Mouse (Mus musculus) liver, embryonic 16.5 days (tissue): ENCODE measurements at regions not wholly inside any gene's neighbourhood (a gene's known extent, or its start where the extent isn't known, plus 50 kb on each side); places are given as distances from the start of the nearest gene placed in this dataset.

Source experiments
- ATAC-seq: fragments of 200-750 bp; cut with Nextera tagmentation; 2 replicates; pipeline ENCODE4 v1.8.0; 2017; ENCODE audit warnings: low read depth, mild to moderate bottlenecking, moderate number of reproducible peaks, moderate library complexity
- H3K27ac ChIP-seq: fragments of 300-500 bp; sonication (generic); 2 replicates; pipeline ENCODE4 v1.5.1; 2014; ENCODE audit warnings: mild to moderate bottlenecking, low read length
- H3K27me3 ChIP-seq: fragments of 300-500 bp; sonication (generic); 2 replicates; pipeline ENCODE4 v1.6.1; 2014; ENCODE audit warnings: low read depth, low read length, mixed read lengths; ENCODE audit not compliant: control insufficient read depth, insufficient read depth
- H3K36me3 ChIP-seq: fragments of 300-500 bp; sonication (generic); 2 replicates; pipeline ENCODE4 v1.6.1; 2014; ENCODE audit warnings: mild to moderate bottlenecking; ENCODE audit not compliant: control insufficient read depth, insufficient read depth
- H3K4me1 ChIP-seq: fragments of 300-500 bp; sonication (generic); 2 replicates; pipeline ENCODE4 v1.6.1; 2014; ENCODE audit warnings: low read depth, low read length, mixed read lengths; ENCODE audit not compliant: control insufficient read depth
- H3K4me2 ChIP-seq: fragments of 300-500 bp; sonication (generic); 2 replicates; pipeline ENCODE4 v1.6.1; 2014; ENCODE audit warnings: low read depth, low read length, mixed read lengths
- H3K4me3 ChIP-seq: fragments of 300-500 bp; sonication (generic); 2 replicates; pipeline ENCODE4 v1.5.1; 2014; ENCODE audit warnings: low read depth, mild to moderate bottlenecking, low read length
- H3K9ac ChIP-seq: fragments of 300-500 bp; sonication (generic); 2 replicates; pipeline ENCODE4 v1.6.1; 2014; ENCODE audit warnings: low read depth, low read length
- H3K9me3 ChIP-seq: fragments of 300-500 bp; sonication (generic); replicated peaks from 2 replicates; pipeline ENCODE4 v1.6.1; 2016; ENCODE audit warnings: low read length; ENCODE audit not compliant: control insufficient read depth
- WGBS: fragments of 180-500 bp; shearing (Covaris S2); extraction: QIAGEN DNeasy Blood & Tissue Kit; methylation state at CpG from one replicate; pipeline ENCODE4 v1.1.7; 2014; ENCODE audit not compliant: insufficient replicate concordance; 5-methylcytosine and 5-hydroxymethylcytosine counted together

GRCm38 (mm10) chr2:45850018-45850605 is 732.9 kb upstream of the Zeb2 start:
- no peak overlapping the region for H3K4me3 ChIP-seq
- 80% methylated on average over 6 of the region's 6 CpGs for WGBS

GRCm38 (mm10) chr2:45840389-45840788 is 723.2 kb upstream of the Zeb2 start:
- H3K27me3 ChIP-seq: no peaks in the 10 kb centered on the region
- H3K9me3 ChIP-seq: no peaks in the 10 kb centered on the region
- ATAC-seq: no peak
- no peaks in the 10 kb centered on the region for H3K36me3 ChIP-seq
- H3K4me2 ChIP-seq: no peak overlapping the region
- no peak overlapping the region for H3K27ac ChIP-seq
- H3K4me3 ChIP-seq: no peak overlapping the region
- H3K4me1 ChIP-seq: no peaks in the 10 kb centered on the region
- no peak overlapping the region for H3K9ac ChIP-seq

More at GRCm38 (mm10) chr2:45850018-45850605, 732.9 kb upstream of the Zeb2 start:
- ATAC-seq: no peak
- Histone ChIP-seq H3K4me2 (no peak overlapping the region), H3K4me1 (no peaks in the 10 kb centered on the region), H3K9me3 (no peaks in the 10 kb centered on the region), H3K9ac (no peak overlapping the region), H3K36me3 (no peaks in the 10 kb centered on the region), H3K27me3 (no peaks in the 10 kb centered on the region), H3K27ac (no peak overlapping the region)

- no peaks in the 10 kb centered on the region for H3K9me3 ChIP-seq
- H3K4me3 ChIP-seq: no peak overlapping the region
- H3K27me3 ChIP-seq: no peaks in the 10 kb centered on the region
- no peak overlapping the region for H3K4me2 ChIP-seq
- 62% methylated on average over 6 of the region's 6 CpGs for WGBS
- no peak for ATAC-seq
- no peaks in the 10 kb centered on the region for H3K4me1 ChIP-seq
- no peak overlapping the region for H3K27ac ChIP-seq
- H3K9ac ChIP-seq: no peak overlapping the region
- H3K36me3 ChIP-seq: no peaks in the 10 kb centered on the region
Observed at GRCm38 (mm10) chr2:45836546-45837221, 719.5 kb upstream of the Zeb2 start.

DNA sequence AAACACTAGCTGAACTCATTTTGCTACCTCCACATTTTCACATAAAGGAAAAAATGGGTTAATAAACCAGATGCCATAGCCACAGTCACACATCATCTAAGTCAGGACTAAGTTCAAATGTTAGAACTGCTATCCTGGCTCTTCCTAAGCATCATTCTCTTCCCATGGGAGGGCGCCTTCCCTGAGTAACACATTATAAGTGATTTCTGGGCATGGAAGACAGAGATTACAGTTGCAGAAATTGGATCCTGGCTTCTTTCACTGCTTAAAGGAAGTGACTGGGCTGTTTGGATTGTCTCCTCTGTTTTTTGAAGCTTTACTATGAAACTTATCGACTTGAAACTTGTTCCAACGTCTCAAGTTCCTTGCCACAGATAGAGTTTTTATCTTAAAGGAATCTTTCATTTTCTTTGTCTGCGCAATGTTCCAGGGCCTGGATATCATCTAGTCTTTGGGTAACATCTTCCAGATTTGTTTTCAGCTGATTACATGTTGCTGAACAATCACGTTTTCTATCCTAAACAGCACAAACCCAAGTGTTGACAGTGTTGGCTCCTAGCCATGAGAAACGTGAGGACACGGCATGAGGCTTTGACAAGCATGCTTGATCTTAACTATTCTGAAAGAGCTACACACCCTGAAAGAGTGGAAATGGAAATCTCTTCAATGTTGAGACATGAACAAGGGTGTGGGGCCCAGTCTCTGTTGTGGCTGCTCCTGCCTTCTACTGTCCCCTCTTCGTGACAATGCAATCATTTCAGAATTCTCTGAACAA is 700.9 kb upstream of the Zeb2 start:
- no peak overlapping the region for H3K9ac ChIP-seq
- 57% methylated on average over 8 of the region's 8 CpGs for WGBS
- ATAC-seq: no peak
- no peak overlapping the region for H3K4me3 ChIP-seq
- no peaks in the 10 kb centered on the region for H3K9me3 ChIP-seq
- H3K4me1 ChIP-seq: no peaks in the 10 kb centered on the region
- no peaks in the 10 kb centered on the region for H3K27me3 ChIP-seq
- H3K36me3 ChIP-seq: no peaks in the 10 kb centered on the region
- H3K27ac ChIP-seq: no peak overlapping the region
- H3K4me2 ChIP-seq: no peak overlapping the region

DNA sequence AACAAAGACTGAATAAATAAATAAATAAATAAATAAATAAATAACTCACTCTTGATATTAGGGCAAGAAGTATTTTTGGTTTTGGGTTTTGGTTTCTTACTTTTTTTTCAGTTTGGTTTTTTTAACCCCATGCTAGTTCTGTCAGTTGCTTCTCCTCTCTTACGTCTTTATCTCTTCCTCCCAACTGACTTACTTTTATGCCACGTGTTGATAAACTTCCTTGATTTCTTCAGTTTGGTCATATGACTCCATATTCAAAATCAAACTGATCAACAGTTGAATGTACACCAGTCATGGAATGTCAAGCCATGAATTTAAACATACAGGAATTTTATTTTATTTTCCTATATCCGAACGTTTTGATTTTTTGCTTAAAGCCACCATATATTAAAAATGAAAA is 697.5 kb upstream of the Zeb2 start:
- ATAC-seq: no peak
- Histone ChIP-seq H3K27ac (no peak overlapping the region), H3K9me3 (no peaks in the 10 kb centered on the region), H3K9ac (no peak overlapping the region), H3K27me3 (no peaks in the 10 kb centered on the region), H3K4me3 (no peak overlapping the region), H3K36me3 (no peaks in the 10 kb centered on the region), H3K4me1 (no peaks in the 10 kb centered on the region), H3K4me2 (no peak overlapping the region)
- 51% methylated on average over 4 of the region's 4 CpGs for WGBS

GRCm38 (mm10) chr2:45805329-45805728 is 688.1 kb upstream of the Zeb2 start:
- no peaks in the 10 kb centered on the region for H3K27me3 ChIP-seq
- 46% methylated on average over 2 of the region's 2 CpGs for WGBS
- no peak overlapping the region for H3K4me2 ChIP-seq
- H3K9ac ChIP-seq: no peak overlapping the region
- no peak overlapping the region for H3K4me3 ChIP-seq
- ATAC-seq: no peak
- no peaks in the 10 kb centered on the region for H3K9me3 ChIP-seq
- no peak overlapping the region for H3K27ac ChIP-seq
- H3K4me1 ChIP-seq: no peaks in the 10 kb centered on the region
- no peaks in the 10 kb centered on the region for H3K36me3 ChIP-seq

DNA sequence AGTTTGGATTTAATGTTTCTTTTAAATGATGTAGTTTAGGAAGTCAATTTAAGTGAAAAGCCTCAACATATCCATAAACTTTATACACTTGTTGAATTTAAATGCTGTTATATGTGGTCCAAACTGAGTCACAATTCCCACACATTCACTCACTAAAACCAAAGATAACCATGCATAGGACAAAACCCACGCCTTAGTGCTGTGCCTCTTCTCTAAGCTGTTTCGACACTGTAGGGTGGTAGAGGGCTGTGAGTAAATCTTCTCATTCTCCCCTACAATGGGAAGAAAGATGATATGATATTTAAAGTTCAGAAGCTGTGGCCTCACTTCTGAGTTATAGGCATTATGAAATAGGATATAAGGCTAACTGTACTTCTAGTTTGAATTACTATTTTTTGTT is 682.9 kb upstream of the Zeb2 start:
- H3K4me1 ChIP-seq: no peaks in the 10 kb centered on the region
- no peak for ATAC-seq
- no peak overlapping the region for H3K4me3 ChIP-seq
- H3K4me2 ChIP-seq: no peak overlapping the region
- no peaks in the 10 kb centered on the region for H3K36me3 ChIP-seq
- no peaks in the 10 kb centered on the region for H3K27me3 ChIP-seq
- no peaks in the 10 kb centered on the region for H3K9me3 ChIP-seq
- H3K9ac ChIP-seq: no peak overlapping the region
- H3K27ac ChIP-seq: no peak overlapping the region
- 61% methylated on average over 2 of the region's 2 CpGs for WGBS

- H3K27ac ChIP-seq: no peak overlapping the region
- no peaks in the 10 kb centered on the region for H3K36me3 ChIP-seq
- no peak overlapping the region for H3K9ac ChIP-seq
- no peaks in the 10 kb centered on the region for H3K27me3 ChIP-seq
- no peaks in the 10 kb centered on the region for H3K4me1 ChIP-seq
- H3K4me2 ChIP-seq: no peak overlapping the region
- H3K9me3 ChIP-seq: no peaks in the 10 kb centered on the region
- 67% methylated on average over 3 of the region's 3 CpGs for WGBS
- H3K4me3 ChIP-seq: no peak overlapping the region
- no peak for ATAC-seq
Observed at GRCm38 (mm10) chr2:45793561-45793960, 676.4 kb upstream of the Zeb2 start.

- no peaks in the 10 kb centered on the region for H3K4me1 ChIP-seq
- no peak overlapping the region for H3K4me3 ChIP-seq
- no peak overlapping the region for H3K27ac ChIP-seq
- no peak overlapping the region for H3K4me2 ChIP-seq
- no peaks in the 10 kb centered on the region for H3K36me3 ChIP-seq
- no peak for ATAC-seq
- no peaks in the 10 kb centered on the region for H3K27me3 ChIP-seq
- no peak overlapping the region for H3K9ac ChIP-seq
- 56% methylated on average over 4 of the region's 4 CpGs for WGBS
- H3K9me3 ChIP-seq: no peaks in the 10 kb centered on the region
Observed at GRCm38 (mm10) chr2:45789739-45790138, 672.5 kb upstream of the Zeb2 start.
